Mouse (Mus musculus): ENCODE results near the gene Kif21a. TPM values are rescaled to one million over a fixed set of nuclear protein-coding genes. Genes with fewer than 3 reads are reported as not detected.
A peak's percentile ranks its signal among the peaks of the same experiment; 100 is the strongest.

Kif21a gene
- polyA plus RNA-seq, 1 experiment from 2014 or later, result 55.7 TPM

- no peak for ATAC-seq (ENCODE audit: low read depth)
- H3K4me1 ChIP-seq (ENCODE audit: control insufficient read depth, insufficient read depth, low read length), result no peaks in the 10 kb centered on the region
- H3K36me3 ChIP-seq (ENCODE audit: control insufficient read depth, insufficient read depth, low read length), result peaks cover 36% of the 10 kb centered on the region
- no peak overlapping the region for H3K4me3 ChIP-seq (ENCODE audit: low read depth, low read length)
- no peaks in the 10 kb centered on the region for H3K9me3 ChIP-seq (ENCODE audit: control insufficient read depth, low read length)
- WGBS, result 74% methylated on average over 5 of the region's 5 CpGs
- no peak overlapping the region for H3K27ac ChIP-seq (ENCODE audit: low read depth, low read length)
- H3K9ac ChIP-seq (replicated peaks; ENCODE audit: low read depth, low read length), result no peak overlapping the region
- H3K27me3 ChIP-seq (ENCODE audit: control insufficient read depth, insufficient read depth, low read length), result no peaks in the 10 kb centered on the region
- no peak overlapping the region for H3K4me2 ChIP-seq (ENCODE audit: low read depth, low read length)
These were observed 73.8 kb downstream of the Kif21a start for GRCm38 (mm10) chr15:90975914-90976313.

DNA sequence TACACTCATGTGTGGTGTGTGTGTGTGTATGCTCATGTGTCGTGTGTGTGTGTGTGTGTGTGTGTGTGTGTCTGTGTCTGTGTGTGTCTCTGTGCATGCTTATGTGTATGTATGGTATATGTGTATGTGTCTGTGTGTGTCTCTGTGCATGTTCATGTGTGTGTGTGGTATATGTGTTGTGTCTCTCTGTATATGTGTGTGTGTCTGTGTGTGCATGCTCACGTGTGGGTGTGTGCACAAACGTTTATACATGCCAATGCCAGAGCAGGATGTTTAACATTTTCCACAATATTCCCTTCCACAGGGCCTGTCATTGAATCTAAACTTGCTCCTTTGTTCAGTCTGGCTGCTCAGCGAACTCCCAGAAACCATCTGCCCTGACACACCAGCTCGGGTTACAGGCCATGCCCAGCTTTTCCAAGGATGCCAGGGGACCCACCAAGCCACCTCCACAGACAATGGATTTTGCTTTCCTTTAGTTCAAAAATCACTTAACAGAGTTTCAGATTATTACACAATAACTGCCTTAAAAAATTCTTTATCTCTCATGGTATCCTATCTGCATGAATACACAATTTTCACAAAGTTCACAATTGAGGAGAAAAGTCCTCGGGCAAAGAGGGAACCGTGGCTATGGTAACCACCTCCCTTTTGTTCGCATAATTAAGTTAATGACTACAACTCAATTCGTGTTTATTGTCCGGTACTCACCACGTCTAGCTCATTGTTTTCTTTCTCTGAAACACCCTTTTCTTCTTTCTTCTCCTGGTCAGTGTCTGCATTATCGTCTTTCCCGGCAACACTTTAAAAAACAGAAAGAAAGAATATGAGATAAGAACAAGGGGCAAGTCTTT, 77.6 kb downstream of the Kif21a start:
- Histone ChIP-seq H3K9ac (replicated peaks; ENCODE audit: low read depth, low read length) (no peak overlapping the region), H3K27ac (ENCODE audit: low read depth, low read length) (peak overlapping the region; percentile 10; the same call in 1 of the 2 replicates), H3K9me3 (ENCODE audit: control insufficient read depth, low read length) (no peaks in the 10 kb centered on the region), H3K4me1 (ENCODE audit: control insufficient read depth, insufficient read depth, low read length) (no peaks in the 10 kb centered on the region), H3K36me3 (ENCODE audit: control insufficient read depth, insufficient read depth, low read length) (peaks cover 35% of the 10 kb centered on the region), H3K4me3 (ENCODE audit: low read depth, low read length) (no peak overlapping the region), H3K27me3 (ENCODE audit: control insufficient read depth, insufficient read depth, low read length) (no peaks in the 10 kb centered on the region), H3K4me2 (ENCODE audit: low read depth, low read length) (no peak overlapping the region)
- no peak for ATAC-seq (ENCODE audit: low read depth)
- WGBS, result 14% methylated on average over 13 of the region's 13 CpGs

DNA sequence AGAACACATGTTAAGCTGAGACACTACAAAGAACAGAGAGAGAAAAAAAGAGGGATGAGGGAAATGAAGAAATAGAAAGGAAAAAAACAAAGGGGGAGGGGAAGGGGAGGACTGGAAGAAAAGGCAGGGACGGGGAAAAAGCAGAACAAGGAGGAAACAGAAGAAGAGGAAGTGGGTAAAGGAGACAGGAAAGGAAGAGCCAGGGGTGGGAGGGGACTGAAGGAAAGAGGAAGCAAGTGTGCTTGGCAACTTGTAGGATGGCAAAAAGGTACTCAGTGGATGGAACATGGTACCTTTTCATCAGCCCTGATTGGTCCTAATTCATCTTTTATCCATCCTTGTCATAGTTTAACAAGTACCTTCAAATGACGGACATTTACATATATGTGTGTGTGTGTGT, 86.4 kb downstream of the Kif21a start:
- no peaks in the 10 kb centered on the region for H3K4me1 ChIP-seq (ENCODE audit: control insufficient read depth, insufficient read depth, low read length)
- peaks cover 32% of the 10 kb centered on the region for H3K36me3 ChIP-seq (ENCODE audit: control insufficient read depth, insufficient read depth, low read length)
- no peaks in the 10 kb centered on the region for H3K9me3 ChIP-seq (ENCODE audit: control insufficient read depth, low read length)
- no peak for ATAC-seq (ENCODE audit: low read depth)
- no peaks in the 10 kb centered on the region for H3K27me3 ChIP-seq (ENCODE audit: control insufficient read depth, insufficient read depth, low read length)
- no peak overlapping the region for H3K9ac ChIP-seq (replicated peaks; ENCODE audit: low read depth, low read length)
- H3K4me2 ChIP-seq (ENCODE audit: low read depth, low read length), result no peak overlapping the region
- H3K27ac ChIP-seq (ENCODE audit: low read depth, low read length), result no peak overlapping the region
- no peak overlapping the region for H3K4me3 ChIP-seq (ENCODE audit: low read depth, low read length)
- 82% methylated on average over 2 of the region's 2 CpGs for WGBS

DNA sequence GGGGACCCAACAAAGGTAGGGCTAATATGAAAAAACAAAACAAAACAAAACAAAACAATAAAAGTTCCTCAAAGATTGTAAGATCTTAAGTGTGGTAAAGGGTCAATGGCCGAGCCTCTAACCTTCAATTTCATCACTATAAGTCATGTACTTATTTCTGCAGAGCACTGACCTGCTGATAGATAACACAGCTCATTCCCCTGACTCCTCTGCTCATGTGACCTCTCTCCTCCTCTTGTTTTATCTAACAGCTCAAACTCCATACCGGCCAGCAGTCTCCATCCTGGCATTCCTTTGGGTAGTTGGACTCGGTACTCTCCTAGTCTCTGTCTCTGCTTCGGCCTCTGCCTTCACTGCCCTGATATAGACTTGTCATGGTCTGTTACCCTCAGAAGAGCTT, 87.2 kb downstream of the Kif21a start:
- peaks cover 25% of the 10 kb centered on the region for H3K36me3 ChIP-seq (ENCODE audit: control insufficient read depth, insufficient read depth, low read length)
- no peak overlapping the region for H3K4me2 ChIP-seq (ENCODE audit: low read depth, low read length)
- no peaks in the 10 kb centered on the region for H3K9me3 ChIP-seq (ENCODE audit: control insufficient read depth, low read length)
- WGBS, result 90% methylated on average over 4 of the region's 4 CpGs
- no peak overlapping the region for H3K9ac ChIP-seq (replicated peaks; ENCODE audit: low read depth, low read length)
- H3K27me3 ChIP-seq (ENCODE audit: control insufficient read depth, insufficient read depth, low read length), result no peaks in the 10 kb centered on the region
- H3K4me3 ChIP-seq (ENCODE audit: low read depth, low read length), result no peak overlapping the region
- H3K27ac ChIP-seq (ENCODE audit: low read depth, low read length), result no peak overlapping the region
- no peak for ATAC-seq (ENCODE audit: low read depth)
- no peaks in the 10 kb centered on the region for H3K4me1 ChIP-seq (ENCODE audit: control insufficient read depth, insufficient read depth, low read length)

GRCm38 (mm10) chr15:90960831-90961554, 88.8 kb downstream of the Kif21a start:
- Histone ChIP-seq H3K4me3 (ENCODE audit: low read depth, low read length) (no peak overlapping the region), H3K27ac (ENCODE audit: low read depth, low read length) (no peak overlapping the region), H3K4me2 (ENCODE audit: low read depth, low read length) (no peak overlapping the region), H3K27me3 (ENCODE audit: control insufficient read depth, insufficient read depth, low read length) (no peaks in the 10 kb centered on the region), H3K36me3 (ENCODE audit: control insufficient read depth, insufficient read depth, low read length) (peaks cover 14% of the 10 kb centered on the region), H3K4me1 (ENCODE audit: control insufficient read depth, insufficient read depth, low read length) (no peaks in the 10 kb centered on the region), H3K9me3 (ENCODE audit: control insufficient read depth, low read length) (no peaks in the 10 kb centered on the region), H3K9ac (replicated peaks; ENCODE audit: low read depth, low read length) (no peak overlapping the region)
- WGBS, result 80% methylated on average over 8 of the region's 8 CpGs
- ATAC-seq (ENCODE audit: low read depth), result no peak

DNA sequence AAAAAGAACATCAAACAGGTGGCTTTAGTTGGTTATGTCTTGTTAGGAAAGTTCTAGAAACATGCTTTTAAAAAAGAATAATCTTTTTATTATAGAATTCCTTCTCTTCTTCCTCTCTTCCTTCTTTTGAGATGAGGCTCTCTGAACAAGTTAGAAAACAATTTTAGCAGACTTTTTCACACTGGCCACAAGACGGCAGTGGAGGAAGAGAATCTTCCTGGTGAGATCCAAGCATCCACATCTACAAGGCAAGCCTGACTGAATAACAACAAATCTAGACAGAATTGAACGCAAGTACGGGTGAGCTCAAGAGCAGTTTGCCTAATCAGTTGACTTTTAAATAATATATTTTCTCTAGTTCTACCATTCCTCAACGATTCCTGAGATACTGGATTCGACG, 98.4 kb downstream of the Kif21a start:
- no peak for ATAC-seq (ENCODE audit: low read depth)
- Histone ChIP-seq H3K4me2 (ENCODE audit: low read depth, low read length) (no peak overlapping the region), H3K27ac (ENCODE audit: low read depth, low read length) (no peak overlapping the region), H3K9ac (replicated peaks; ENCODE audit: low read depth, low read length) (no peak overlapping the region), H3K9me3 (ENCODE audit: control insufficient read depth, low read length) (no peaks in the 10 kb centered on the region), H3K4me1 (ENCODE audit: control insufficient read depth, insufficient read depth, low read length) (no peaks in the 10 kb centered on the region), H3K4me3 (ENCODE audit: low read depth, low read length) (no peak overlapping the region), H3K27me3 (ENCODE audit: control insufficient read depth, insufficient read depth, low read length) (no peaks in the 10 kb centered on the region), H3K36me3 (ENCODE audit: control insufficient read depth, insufficient read depth, low read length) (peaks cover 15% of the 10 kb centered on the region)
- 93% methylated on average over 6 of the region's 6 CpGs for WGBS

- Histone ChIP-seq H3K4me3 (ENCODE audit: low read depth, low read length) (no peak overlapping the region), H3K4me1 (ENCODE audit: control insufficient read depth, insufficient read depth, low read length) (no peaks in the 10 kb centered on the region), H3K27me3 (ENCODE audit: control insufficient read depth, insufficient read depth, low read length) (no peaks in the 10 kb centered on the region), H3K36me3 (ENCODE audit: control insufficient read depth, insufficient read depth, low read length) (peaks cover 48% of the 10 kb centered on the region), H3K9ac (replicated peaks; ENCODE audit: low read depth, low read length) (no peak overlapping the region), H3K27ac (ENCODE audit: low read depth, low read length) (no peak overlapping the region), H3K9me3 (ENCODE audit: control insufficient read depth, low read length) (no peaks in the 10 kb centered on the region), H3K4me2 (ENCODE audit: low read depth, low read length) (no peak overlapping the region)
- 91% methylated on average over 1 of the region's 1 CpGs for WGBS
- ATAC-seq (ENCODE audit: low read depth), result no peak
These were observed 111.3 kb downstream of the Kif21a start for GRCm38 (mm10) chr15:90938469-90938868.

DNA sequence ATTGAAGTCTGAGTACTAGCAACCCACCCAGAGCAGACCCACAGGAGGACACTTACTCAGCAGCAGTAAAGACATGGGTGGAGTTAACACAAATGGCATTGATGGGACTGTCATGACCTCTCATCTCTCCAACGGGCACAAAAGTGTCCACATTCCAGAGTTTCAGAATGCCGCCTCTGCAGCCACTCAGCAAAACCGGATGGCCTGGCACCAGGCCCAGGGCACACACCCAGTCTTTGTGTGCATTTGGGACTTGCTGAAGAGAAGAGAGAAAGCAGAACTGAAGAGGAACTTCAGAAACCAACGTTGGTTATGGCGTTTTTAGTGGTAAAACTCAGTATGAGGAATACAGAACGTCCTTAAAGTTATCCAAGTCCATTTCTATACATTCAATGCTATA, 114.2 kb downstream of the Kif21a start:
- WGBS, result 79% methylated on average over 6 of the region's 6 CpGs
- no peak for ATAC-seq (ENCODE audit: low read depth)
- peaks cover 32% of the 10 kb centered on the region for H3K36me3 ChIP-seq (ENCODE audit: control insufficient read depth, insufficient read depth, low read length)

DNA sequence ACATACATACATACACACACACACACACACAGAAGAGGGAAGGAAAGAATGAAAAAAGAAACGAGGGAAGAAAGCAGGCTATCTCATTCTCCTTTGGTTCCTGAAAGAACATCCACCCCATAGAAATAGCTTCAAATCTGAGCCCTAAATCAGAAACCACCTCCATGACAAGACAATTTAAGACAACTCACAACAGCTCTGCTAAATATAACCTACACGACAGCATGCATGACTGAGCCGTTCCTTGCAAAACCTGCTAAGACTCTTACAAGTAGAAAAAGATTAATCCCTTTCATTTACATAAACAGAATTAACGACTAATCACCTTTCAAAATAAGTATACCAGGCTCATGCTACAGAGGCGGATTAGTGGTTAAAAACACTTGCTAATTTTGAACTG, 118.3 kb downstream of the Kif21a start:
- Histone ChIP-seq H3K9me3 (ENCODE audit: control insufficient read depth, low read length) (no peaks in the 10 kb centered on the region), H3K9ac (replicated peaks; ENCODE audit: low read depth, low read length) (no peak overlapping the region), H3K4me2 (ENCODE audit: low read depth, low read length) (no peak overlapping the region), H3K36me3 (ENCODE audit: control insufficient read depth, insufficient read depth, low read length) (peaks cover 14% of the 10 kb centered on the region), H3K4me3 (ENCODE audit: low read depth, low read length) (no peak overlapping the region), H3K27ac (ENCODE audit: low read depth, low read length) (no peak overlapping the region), H3K4me1 (ENCODE audit: control insufficient read depth, insufficient read depth, low read length) (no peaks in the 10 kb centered on the region), H3K27me3 (ENCODE audit: control insufficient read depth, insufficient read depth, low read length) (no peaks in the 10 kb centered on the region)
- WGBS, result 82% methylated on average over 5 of the region's 5 CpGs
- ATAC-seq (ENCODE audit: low read depth), result no peak

More for the DNA sequence above, 114.2 kb downstream of the Kif21a start:
- no peaks in the 10 kb centered on the region for H3K4me1 ChIP-seq (ENCODE audit: control insufficient read depth, insufficient read depth, low read length)
- no peaks in the 10 kb centered on the region for H3K9me3 ChIP-seq (ENCODE audit: control insufficient read depth, low read length)
- no peak overlapping the region for H3K4me2 ChIP-seq (ENCODE audit: low read depth, low read length)
- no peak overlapping the region for H3K27ac ChIP-seq (ENCODE audit: low read depth, low read length)
- no peaks in the 10 kb centered on the region for H3K27me3 ChIP-seq (ENCODE audit: control insufficient read depth, insufficient read depth, low read length)
- H3K4me3 ChIP-seq (ENCODE audit: low read depth, low read length), result no peak overlapping the region
- H3K9ac ChIP-seq (replicated peaks; ENCODE audit: low read depth, low read length), result no peak overlapping the region
